Mouse (Mus musculus) small intestine, adult 2 months (tissue): ENCODE data around the gene Zfp445.

Experiments
- CTCF ChIP-seq: fragments of 200-500 bp; IDR thresholded peaks from 2 replicates; pipeline ENCODE4 v1.5.1; 2012; ENCODE audit warnings: low read depth, mild to moderate bottlenecking, control low read depth, inconsistent platforms, low read length, moderate library complexity, mixed read lengths; ENCODE audit not compliant: insufficient replicate concordance, insufficient read length; ENCODE audit errors: extremely low read depth
- POLR2A ChIP-seq: fragments of 200-500 bp; IDR thresholded peaks from 2 replicates; pipeline ENCODE4 v1.6.1; 2012; ENCODE audit warnings: low read depth, mild to moderate bottlenecking, control low read depth, inconsistent platforms, low read length, moderate library complexity

- TF ChIP-seq POLR2A, result no peak
- TF ChIP-seq CTCF, result no peak
Measured at GRCm38 (mm10) chr9:122854526-122854925, 11.3 kb downstream of the Zfp445 start.
